Mouse (Mus musculus): ENCODE measurements around the gene Arl4c.

The Arl4c gene

GRCm38 (mm10) chr1:88701870-88702661 lies at the start of gene Arl4c:
Arl4c (minus strand) TSS chr1:88702221.
- peak; percentile 52 for ATAC-seq (ENCODE audit: low TSS enrichment)

GRCm38 (mm10) chr1:88751332-88751731 lies 49.3 kb upstream of the Arl4c start:
- no peak for ATAC-seq (ENCODE audit: low TSS enrichment)

- no peak for ATAC-seq (ENCODE audit: low TSS enrichment)
Observed at GRCm38 (mm10) chr1:88750576-88750975, 48.6 kb upstream of the Arl4c start.

GRCm38 (mm10) chr1:88750126-88750525 lies 48.1 kb upstream of the Arl4c start:
- ATAC-seq (ENCODE audit: low TSS enrichment) = no peak

GRCm38 (mm10) chr1:88749106-88749505 lies 47.1 kb upstream of the Arl4c start:
- ATAC-seq (ENCODE audit: low TSS enrichment) = no peak

- ATAC-seq (ENCODE audit: low TSS enrichment) = peak; percentile 95
Observed at GRCm38 (mm10) chr1:88745256-88745655, 43.2 kb upstream of the Arl4c start.

- no peak for ATAC-seq (ENCODE audit: low TSS enrichment)
Observed at GRCm38 (mm10) chr1:88744261-88744660, 42.2 kb upstream of the Arl4c start.

- ATAC-seq (ENCODE audit: low TSS enrichment) = peak; percentile 48; the same call in 1 of the 2 replicates
Observed at GRCm38 (mm10) chr1:88742372-88742771, 40.4 kb upstream of the Arl4c start.

GRCm38 (mm10) chr1:88739546-88739945 lies 37.5 kb upstream of the Arl4c start:
- no peak for ATAC-seq (ENCODE audit: low TSS enrichment)

- no peak for ATAC-seq (ENCODE audit: low TSS enrichment)
Observed at GRCm38 (mm10) chr1:88738931-88739330, 36.9 kb upstream of the Arl4c start.

GRCm38 (mm10) chr1:88729496-88729895 lies 27.5 kb upstream of the Arl4c start:
- no peak for ATAC-seq (ENCODE audit: low TSS enrichment)

GRCm38 (mm10) chr1:88727369-88727768 lies 25.3 kb upstream of the Arl4c start:
- ATAC-seq (ENCODE audit: low TSS enrichment) = no peak

GRCm38 (mm10) chr1:88725716-88726115 lies 23.7 kb upstream of the Arl4c start:
- peak; percentile 94 for ATAC-seq (ENCODE audit: low TSS enrichment)

GRCm38 (mm10) chr1:88720626-88721229 lies 18.7 kb upstream of the Arl4c start:
- ATAC-seq (ENCODE audit: low TSS enrichment) = peak; percentile 69

- peak; percentile 90 for ATAC-seq (ENCODE audit: low TSS enrichment)
Observed at GRCm38 (mm10) chr1:88718563-88718962, 16.5 kb upstream of the Arl4c start.

GRCm38 (mm10) chr1:88717736-88718135 lies 15.7 kb upstream of the Arl4c start:
- ATAC-seq (ENCODE audit: low TSS enrichment) = no peak

- no peak for ATAC-seq (ENCODE audit: low TSS enrichment)
Observed at GRCm38 (mm10) chr1:88712011-88712410, 10.0 kb upstream of the Arl4c start.

- no peak for ATAC-seq (ENCODE audit: low TSS enrichment)
Observed at GRCm38 (mm10) chr1:88708646-88709305, 6.8 kb upstream of the Arl4c start.

GRCm38 (mm10) chr1:88708191-88708590 lies 6.2 kb upstream of the Arl4c start:
- ATAC-seq (ENCODE audit: low TSS enrichment) = no peak

- no peak for ATAC-seq (ENCODE audit: low TSS enrichment)
Observed at GRCm38 (mm10) chr1:88707536-88707935, 5.5 kb upstream of the Arl4c start.

- peak; percentile 69 for ATAC-seq (ENCODE audit: low TSS enrichment)
Observed at GRCm38 (mm10) chr1:88705799-88706198, 3.8 kb upstream of the Arl4c start.

- no peak for ATAC-seq (ENCODE audit: low TSS enrichment)
Observed at GRCm38 (mm10) chr1:88705050-88705449, 3.0 kb upstream of the Arl4c start.

Measured in frontal cortex, adult (tissue).